Mouse (Mus musculus): ENCODE results near the gene Rai14. TPM values are rescaled to one million over a fixed set of nuclear protein-coding genes. Genes with fewer than 3 reads are reported as not detected.

Rai14 gene
- polyA plus RNA-seq, 1 experiment from 2014 or later = 21.3 TPM

DNA sequence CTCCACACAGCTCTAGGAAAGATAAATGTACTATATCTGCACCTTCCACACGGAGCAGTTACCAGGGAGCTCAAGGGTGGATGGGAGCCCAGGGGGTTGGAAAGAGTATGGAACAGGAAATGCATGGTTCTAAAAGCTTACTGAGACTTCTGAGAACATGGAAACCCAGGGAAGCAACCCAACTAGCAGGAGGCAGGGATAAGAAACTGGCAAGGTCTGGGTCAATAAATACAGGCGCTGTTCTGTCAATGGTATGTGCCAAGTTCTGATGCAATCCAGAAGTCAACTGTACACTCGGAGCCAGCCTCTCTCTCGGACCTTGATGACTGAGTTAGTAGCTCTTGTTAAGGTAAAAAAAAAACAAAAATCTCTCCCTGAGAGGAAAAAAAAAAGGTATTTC is 42.6 kb downstream of the Rai14 start:
- Histone ChIP-seq H3K36me3 (ENCODE audit: control insufficient read depth, insufficient read depth, low read length) (no peaks in the 10 kb centered on the region), H3K4me2 (ENCODE audit: low read depth, low read length) (no peak overlapping the region), H3K4me1 (ENCODE audit: control insufficient read depth, insufficient read depth, low read length) (peaks cover 14% of the 10 kb centered on the region), H3K27ac (ENCODE audit: low read length) (peak overlapping the region; percentile 23; the same call in 1 of the 2 replicates), H3K4me3 (replicated peaks; ENCODE audit: low read length) (no peak overlapping the region), H3K9ac (ENCODE audit: low read length) (no peak overlapping the region), H3K27me3 (ENCODE audit: control insufficient read depth, insufficient read depth, low read length) (no peaks in the 10 kb centered on the region), H3K9me3 (replicated peaks; ENCODE audit: control insufficient read depth, low read length) (no peaks in the 10 kb centered on the region)
- peak; percentile 18; the same call in 1 of the 2 replicates for ATAC-seq (ENCODE audit: insufficient read depth, low FRiP score)
- 54% methylated on average over 4 of the region's 4 CpGs for WGBS

DNA sequence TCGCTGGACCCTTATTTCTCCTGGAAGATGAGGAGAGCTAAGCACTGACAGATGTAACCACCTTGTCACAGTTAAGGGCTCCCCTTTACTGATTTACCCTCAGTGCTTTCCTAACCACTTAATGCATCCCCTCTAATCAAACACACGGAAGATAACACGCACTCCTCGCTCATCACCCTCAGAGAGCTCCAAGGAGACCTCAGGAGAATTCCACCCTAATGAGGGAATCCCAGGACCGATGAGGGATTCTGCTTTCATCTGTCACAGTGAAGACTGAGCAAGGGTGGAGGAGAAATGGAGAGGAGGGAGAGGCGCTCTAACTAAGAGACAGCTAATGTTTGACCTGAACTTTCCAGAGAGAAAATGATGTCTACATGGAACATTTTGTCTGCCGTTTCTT is 44.3 kb downstream of the Rai14 start:
- no peak for ATAC-seq (ENCODE audit: insufficient read depth, low FRiP score)

DNA sequence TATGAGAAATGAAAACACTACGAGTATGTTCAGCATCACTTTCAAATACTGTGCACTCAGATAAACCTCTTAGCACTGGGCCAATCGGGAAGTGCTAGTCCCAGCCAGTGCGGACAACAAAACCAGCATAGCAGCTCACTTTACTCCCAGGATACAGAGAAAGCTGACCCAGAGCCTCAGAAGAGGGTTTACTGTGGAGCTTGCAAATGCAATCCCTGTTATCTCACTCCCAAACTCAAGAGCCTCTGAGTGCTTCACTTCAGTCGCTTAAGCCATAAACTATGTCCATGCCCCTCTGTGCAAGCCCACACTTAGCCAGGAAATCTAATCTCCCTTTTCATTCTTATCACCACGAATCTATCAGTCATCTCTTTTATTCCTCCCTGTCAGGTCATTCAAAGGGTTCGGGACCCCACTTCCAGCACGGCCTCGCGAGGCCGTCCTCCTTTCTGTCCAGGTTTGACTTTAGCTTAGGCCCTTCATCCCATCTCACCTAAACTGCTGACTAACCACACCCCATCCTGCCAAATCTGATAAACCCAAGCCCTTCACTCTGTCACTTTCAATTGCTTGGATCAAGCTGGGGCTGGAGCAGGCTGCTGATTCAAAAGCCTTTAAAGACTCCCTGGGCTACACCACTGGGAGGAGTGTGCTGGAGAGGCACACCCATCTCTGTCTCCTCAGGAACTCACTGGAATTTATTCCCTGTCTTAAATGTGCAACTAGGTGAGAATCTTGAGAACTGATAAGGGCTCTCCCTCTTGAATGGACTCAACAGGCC is 46.1 kb downstream of the Rai14 start:
- no peak for ATAC-seq (ENCODE audit: insufficient read depth, low FRiP score)
- no peaks in the 10 kb centered on the region for H3K36me3 ChIP-seq (ENCODE audit: control insufficient read depth, insufficient read depth, low read length)
- H3K9me3 ChIP-seq (replicated peaks; ENCODE audit: control insufficient read depth, low read length) = no peaks in the 10 kb centered on the region
- WGBS = 45% methylated on average over 10 of the region's 10 CpGs
- no peak overlapping the region for H3K27ac ChIP-seq (ENCODE audit: low read length)
- no peak overlapping the region for H3K9ac ChIP-seq (ENCODE audit: low read length)
- peaks cover 11% of the 10 kb centered on the region for H3K4me1 ChIP-seq (ENCODE audit: control insufficient read depth, insufficient read depth, low read length)
- H3K4me2 ChIP-seq (ENCODE audit: low read depth, low read length) = no peak overlapping the region
- no peak overlapping the region for H3K4me3 ChIP-seq (replicated peaks; ENCODE audit: low read length)
- no peaks in the 10 kb centered on the region for H3K27me3 ChIP-seq (ENCODE audit: control insufficient read depth, insufficient read depth, low read length)

More for the DNA sequence above, 44.3 kb downstream of the Rai14 start:
- Histone ChIP-seq H3K9me3 (replicated peaks; ENCODE audit: control insufficient read depth, low read length) (no peaks in the 10 kb centered on the region), H3K4me1 (ENCODE audit: control insufficient read depth, insufficient read depth, low read length) (peaks cover 14% of the 10 kb centered on the region), H3K4me3 (replicated peaks; ENCODE audit: low read length) (no peak overlapping the region), H3K4me2 (ENCODE audit: low read depth, low read length) (no peak overlapping the region), H3K27ac (ENCODE audit: low read length) (no peak overlapping the region), H3K36me3 (ENCODE audit: control insufficient read depth, insufficient read depth, low read length) (no peaks in the 10 kb centered on the region), H3K27me3 (ENCODE audit: control insufficient read depth, insufficient read depth, low read length) (no peaks in the 10 kb centered on the region), H3K9ac (ENCODE audit: low read length) (no peak overlapping the region)
- 68% methylated on average over 7 of the region's 7 CpGs for WGBS

DNA sequence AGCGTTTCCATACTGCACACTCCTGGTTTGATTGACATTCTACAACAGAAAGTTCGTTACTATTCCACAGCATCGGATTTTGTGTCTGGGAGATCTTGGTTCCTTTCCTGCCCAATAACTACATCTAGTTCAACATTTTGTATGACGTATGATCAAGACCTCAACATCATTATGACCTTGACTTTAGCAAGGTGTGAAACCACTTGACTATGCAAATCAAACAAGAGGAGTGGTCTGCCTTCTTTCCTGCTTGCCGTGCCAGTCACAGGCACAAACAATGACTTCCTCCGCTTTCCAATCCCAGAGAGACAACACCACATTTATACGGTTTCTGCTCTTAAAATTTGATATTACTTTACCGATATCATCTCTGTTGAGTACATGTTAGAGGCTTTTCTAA is 48.6 kb downstream of the Rai14 start:
- no peak overlapping the region for H3K27ac ChIP-seq (ENCODE audit: low read length)
- ATAC-seq (ENCODE audit: insufficient read depth, low FRiP score) = no peak
- whole genome bisulfite sequencing = 67% methylated on average over 8 of the region's 8 CpGs
- no peak overlapping the region for H3K9ac ChIP-seq (ENCODE audit: low read length)
- H3K4me3 ChIP-seq (replicated peaks; ENCODE audit: low read length) = no peak overlapping the region
- no peaks in the 10 kb centered on the region for H3K4me1 ChIP-seq (ENCODE audit: control insufficient read depth, insufficient read depth, low read length)
- no peaks in the 10 kb centered on the region for H3K9me3 ChIP-seq (replicated peaks; ENCODE audit: control insufficient read depth, low read length)
- no peaks in the 10 kb centered on the region for H3K36me3 ChIP-seq (ENCODE audit: control insufficient read depth, insufficient read depth, low read length)
- no peak overlapping the region for H3K4me2 ChIP-seq (ENCODE audit: low read depth, low read length)
- no peaks in the 10 kb centered on the region for H3K27me3 ChIP-seq (ENCODE audit: control insufficient read depth, insufficient read depth, low read length)

DNA sequence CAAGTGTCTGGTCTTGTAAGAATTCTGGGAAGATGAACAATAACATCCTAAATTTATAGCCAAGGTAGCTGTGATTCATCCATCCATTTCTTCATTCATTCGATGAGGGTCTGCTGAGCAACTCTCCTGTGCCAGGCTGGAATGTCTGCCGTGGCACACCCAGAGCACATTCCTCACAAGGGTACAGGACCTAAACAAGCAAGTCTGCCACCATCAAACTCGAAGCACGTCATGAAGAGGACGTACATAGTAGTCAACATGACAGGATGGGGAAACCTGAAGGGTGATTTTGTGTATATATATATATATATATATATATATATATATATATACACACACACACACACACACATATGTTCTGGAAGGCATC is 49.9 kb downstream of the Rai14 start:
- Histone ChIP-seq H3K36me3 (ENCODE audit: control insufficient read depth, insufficient read depth, low read length) (no peaks in the 10 kb centered on the region), H3K27ac (ENCODE audit: low read length) (no peak overlapping the region), H3K4me1 (ENCODE audit: control insufficient read depth, insufficient read depth, low read length) (no peaks in the 10 kb centered on the region), H3K4me3 (replicated peaks; ENCODE audit: low read length) (no peak overlapping the region), H3K9me3 (replicated peaks; ENCODE audit: control insufficient read depth, low read length) (no peaks in the 10 kb centered on the region), H3K4me2 (ENCODE audit: low read depth, low read length) (no peak overlapping the region), H3K9ac (ENCODE audit: low read length) (no peak overlapping the region), H3K27me3 (ENCODE audit: control insufficient read depth, insufficient read depth, low read length) (no peaks in the 10 kb centered on the region)
- WGBS = 69% methylated on average over 5 of the region's 5 CpGs
- no peak for ATAC-seq (ENCODE audit: insufficient read depth, low FRiP score)

DNA sequence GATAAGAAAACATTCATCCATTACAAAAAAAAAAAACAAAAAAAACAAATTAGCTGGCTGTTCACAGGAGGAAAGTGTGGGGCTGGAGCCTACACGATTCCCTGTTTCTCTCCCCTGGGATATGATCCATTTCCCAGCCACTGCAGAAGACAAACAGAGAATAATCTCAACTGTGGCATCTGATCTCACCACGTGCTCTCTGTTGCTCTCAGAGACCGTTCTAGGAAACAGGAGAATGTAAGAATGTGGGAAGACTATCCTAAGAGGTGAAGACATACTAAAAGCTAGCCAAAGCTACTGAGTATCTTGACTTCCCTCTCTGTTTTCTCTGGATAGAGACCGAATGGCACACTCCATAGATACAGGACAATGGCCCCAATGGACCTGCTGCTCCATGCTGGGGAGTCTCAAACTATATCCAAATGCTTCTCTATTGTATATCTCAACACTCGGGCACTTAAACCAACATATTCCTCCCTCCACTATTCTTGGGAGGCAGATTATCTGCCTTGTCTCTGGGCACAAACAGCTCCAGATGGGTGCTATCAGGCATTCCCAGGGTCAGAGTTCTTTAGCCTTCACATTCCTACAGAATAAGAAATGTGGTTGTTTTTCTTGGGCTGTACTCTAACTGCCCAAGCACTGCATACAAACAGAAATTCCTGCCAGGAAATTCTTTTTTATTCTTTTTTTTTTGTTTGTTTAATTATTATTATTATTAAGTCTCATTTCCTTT is 50.5 kb downstream of the Rai14 start:
- Histone ChIP-seq H3K4me1 (ENCODE audit: control insufficient read depth, insufficient read depth, low read length) (no peaks in the 10 kb centered on the region), H3K4me3 (replicated peaks; ENCODE audit: low read length) (no peak overlapping the region), H3K27me3 (ENCODE audit: control insufficient read depth, insufficient read depth, low read length) (no peaks in the 10 kb centered on the region), H3K4me2 (ENCODE audit: low read depth, low read length) (no peak overlapping the region), H3K36me3 (ENCODE audit: control insufficient read depth, insufficient read depth, low read length) (no peaks in the 10 kb centered on the region), H3K27ac (ENCODE audit: low read length) (no peak overlapping the region), H3K9ac (ENCODE audit: low read length) (no peak overlapping the region), H3K9me3 (replicated peaks; ENCODE audit: control insufficient read depth, low read length) (no peaks in the 10 kb centered on the region)
- WGBS = 56% methylated on average over 5 of the region's 5 CpGs
- ATAC-seq (ENCODE audit: insufficient read depth, low FRiP score) = no peak

DNA sequence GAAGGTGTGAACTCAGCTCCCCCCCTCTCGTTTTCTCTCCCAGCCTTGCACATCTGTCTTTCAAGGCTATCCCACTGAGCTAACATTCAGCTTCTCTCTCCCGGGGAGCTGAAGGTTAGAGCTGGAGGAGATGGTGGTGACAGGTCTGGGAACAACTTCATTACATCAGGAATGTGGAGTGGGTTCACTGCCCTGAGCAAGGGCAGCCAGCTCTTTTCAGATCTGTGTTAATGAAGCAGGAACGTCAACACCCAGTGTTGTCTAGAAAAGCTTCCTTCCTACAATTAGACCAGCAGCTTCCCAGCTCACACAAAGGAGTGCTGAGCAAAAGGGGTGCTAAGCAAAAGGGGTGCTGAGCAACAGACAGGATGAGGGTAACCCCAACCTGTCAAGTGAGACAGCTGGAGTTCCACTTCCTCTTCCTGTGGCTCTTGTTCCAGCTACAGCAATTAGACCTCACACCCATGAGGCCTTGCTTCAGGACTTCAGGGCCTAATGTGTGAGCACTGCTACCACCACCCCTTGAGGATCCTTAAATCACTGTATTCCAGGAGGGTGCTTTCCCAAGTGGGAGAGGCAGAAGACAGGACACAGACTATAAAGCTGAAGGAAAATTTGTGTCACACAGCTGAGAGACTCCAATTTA is 52.3 kb downstream of the Rai14 start:
- no peak overlapping the region for H3K27ac ChIP-seq (ENCODE audit: low read length)
- H3K9ac ChIP-seq (ENCODE audit: low read length) = no peak overlapping the region
- WGBS = 49% methylated on average over 3 of the region's 3 CpGs
- H3K9me3 ChIP-seq (replicated peaks; ENCODE audit: control insufficient read depth, low read length) = no peaks in the 10 kb centered on the region
- H3K4me3 ChIP-seq (replicated peaks; ENCODE audit: low read length) = no peak overlapping the region
- ATAC-seq (ENCODE audit: insufficient read depth, low FRiP score) = no peak
- H3K4me1 ChIP-seq (ENCODE audit: control insufficient read depth, insufficient read depth, low read length) = no peaks in the 10 kb centered on the region
- H3K4me2 ChIP-seq (ENCODE audit: low read depth, low read length) = no peak overlapping the region
- H3K36me3 ChIP-seq (ENCODE audit: control insufficient read depth, insufficient read depth, low read length) = no peaks in the 10 kb centered on the region
- no peaks in the 10 kb centered on the region for H3K27me3 ChIP-seq (ENCODE audit: control insufficient read depth, insufficient read depth, low read length)

DNA sequence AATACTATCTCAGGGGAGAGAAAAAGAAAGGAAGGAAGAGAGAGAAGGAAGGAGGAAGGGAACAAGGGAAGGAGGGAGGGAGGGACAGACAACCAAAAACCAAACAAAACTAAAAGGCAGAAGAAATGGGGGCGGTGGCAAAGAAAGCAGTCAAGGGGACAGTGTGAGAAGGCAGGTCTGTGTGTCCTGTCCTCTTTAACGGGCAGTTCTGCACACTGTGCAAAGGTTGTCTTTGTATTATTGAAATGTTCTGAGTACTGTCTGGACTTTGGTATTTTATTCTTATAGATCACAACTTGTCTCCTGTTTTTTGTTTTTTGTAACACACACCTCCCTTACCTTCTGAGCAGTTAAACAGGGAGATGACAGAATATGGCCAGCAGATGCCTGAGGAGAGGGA is 55.6 kb downstream of the Rai14 start:
- 85% methylated on average over 2 of the region's 2 CpGs for WGBS
- Histone ChIP-seq H3K4me1 (ENCODE audit: control insufficient read depth, insufficient read depth, low read length) (no peaks in the 10 kb centered on the region), H3K27me3 (ENCODE audit: control insufficient read depth, insufficient read depth, low read length) (no peaks in the 10 kb centered on the region), H3K9ac (ENCODE audit: low read length) (no peak overlapping the region), H3K9me3 (replicated peaks; ENCODE audit: control insufficient read depth, low read length) (no peaks in the 10 kb centered on the region), H3K36me3 (ENCODE audit: control insufficient read depth, insufficient read depth, low read length) (no peaks in the 10 kb centered on the region), H3K4me3 (replicated peaks; ENCODE audit: low read length) (no peak overlapping the region), H3K4me2 (ENCODE audit: low read depth, low read length) (no peak overlapping the region), H3K27ac (ENCODE audit: low read length) (no peak overlapping the region)
- no peak for ATAC-seq (ENCODE audit: insufficient read depth, low FRiP score)

DNA sequence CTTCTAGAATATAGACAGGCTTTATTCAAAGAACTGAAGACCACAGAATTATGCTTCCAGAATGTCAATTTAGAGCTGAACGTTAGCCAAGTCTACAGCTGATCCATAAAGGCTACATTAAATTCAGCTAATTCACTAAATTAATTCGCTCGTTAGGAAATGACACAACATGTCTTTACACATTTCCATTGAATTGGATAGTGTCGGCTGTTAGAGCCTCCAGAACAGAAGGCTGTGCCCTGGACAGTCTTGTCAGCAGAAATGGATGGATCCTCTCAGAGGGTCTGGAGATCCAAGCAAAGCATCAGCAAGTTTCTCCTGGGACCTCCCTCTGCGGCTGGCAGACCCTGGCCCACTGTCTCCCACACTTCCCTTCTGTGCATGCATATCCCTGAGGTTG is 58.3 kb downstream of the Rai14 start:
- no peak overlapping the region for H3K9ac ChIP-seq (ENCODE audit: low read length)
- ATAC-seq (ENCODE audit: insufficient read depth, low FRiP score) = no peak
- 83% methylated on average over 5 of the region's 5 CpGs for WGBS

More for the DNA sequence above, 58.3 kb downstream of the Rai14 start:
- Histone ChIP-seq H3K27me3 (ENCODE audit: control insufficient read depth, insufficient read depth, low read length) (no peaks in the 10 kb centered on the region), H3K4me3 (replicated peaks; ENCODE audit: low read length) (no peak overlapping the region), H3K27ac (ENCODE audit: low read length) (no peak overlapping the region), H3K36me3 (ENCODE audit: control insufficient read depth, insufficient read depth, low read length) (no peaks in the 10 kb centered on the region), H3K9me3 (replicated peaks; ENCODE audit: control insufficient read depth, low read length) (no peaks in the 10 kb centered on the region), H3K4me2 (ENCODE audit: low read depth, low read length) (no peak overlapping the region), H3K4me1 (ENCODE audit: control insufficient read depth, insufficient read depth, low read length) (no peaks in the 10 kb centered on the region)
